Mouse (Mus musculus): ENCODE results near the gene Exosc6. TPM values are rescaled to one million over a fixed set of nuclear protein-coding genes. Genes with fewer than 3 reads are reported as not detected.
"Not testable (repeated sequence)": the region's sequence is repeated elsewhere in the genome, so short reads cannot be mapped to it uniquely, and the experiment has no call there.

Exosc6 gene
- not detected in 2 replicates for polyA plus RNA-seq (2015; fragmentation: Nextera tagmentation; extraction: Ambion mirVana)

DNA sequence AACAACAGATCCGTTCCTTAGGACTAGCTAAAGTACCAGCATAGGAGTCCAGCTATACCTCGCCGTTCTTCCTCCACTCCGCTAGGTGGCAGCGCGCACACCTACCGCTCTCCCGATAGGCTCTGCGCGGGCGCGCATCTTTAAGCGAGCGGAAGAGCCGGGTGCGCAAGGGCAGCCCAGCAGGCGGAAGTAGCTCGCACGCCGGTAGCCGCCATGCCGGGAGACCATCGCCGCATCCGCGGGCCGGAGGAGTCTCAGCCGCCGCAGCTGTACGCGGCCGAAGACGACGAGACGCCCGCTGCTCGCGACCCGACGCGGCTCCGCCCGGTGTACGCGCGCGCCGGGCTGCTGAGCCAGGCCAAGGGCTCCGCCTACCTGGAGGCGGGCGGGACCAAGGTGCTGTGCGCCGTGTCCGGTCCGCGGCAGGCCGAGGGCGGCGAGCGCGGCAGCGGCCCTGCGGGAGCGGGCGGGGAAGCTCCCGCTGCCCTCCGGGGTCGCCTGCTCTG lies at the start of gene Exosc6:
Gene Exosc6, plus strand, starts transcription at position 182 of the 506 bp plus-strand sequence.
- no peaks in the 10 kb centered on the region for H3K27me3 ChIP-seq
- no peaks in the 10 kb centered on the region for H3K9me3 ChIP-seq (replicated peaks)
- peaks cover 60% of the 10 kb centered on the region for H3K36me3 ChIP-seq (ENCODE audit: poor library complexity, severe bottlenecking)
- H3K4me2 ChIP-seq: peak within 1 kb of the TSS; percentile 98
- ATAC-seq: peak; percentile 98
- peak within 1 kb of the TSS; percentile 98 for H3K4me3 ChIP-seq
- peak within 1 kb of the TSS; percentile 92 for H3K9ac ChIP-seq
- H3K27ac ChIP-seq: peak within 1 kb of the TSS; percentile 70
- peaks cover 19% of the 10 kb centered on the region for H3K4me1 ChIP-seq
- under 1% methylated on average over 60 of the region's 68 CpGs for WGBS

DNA sequence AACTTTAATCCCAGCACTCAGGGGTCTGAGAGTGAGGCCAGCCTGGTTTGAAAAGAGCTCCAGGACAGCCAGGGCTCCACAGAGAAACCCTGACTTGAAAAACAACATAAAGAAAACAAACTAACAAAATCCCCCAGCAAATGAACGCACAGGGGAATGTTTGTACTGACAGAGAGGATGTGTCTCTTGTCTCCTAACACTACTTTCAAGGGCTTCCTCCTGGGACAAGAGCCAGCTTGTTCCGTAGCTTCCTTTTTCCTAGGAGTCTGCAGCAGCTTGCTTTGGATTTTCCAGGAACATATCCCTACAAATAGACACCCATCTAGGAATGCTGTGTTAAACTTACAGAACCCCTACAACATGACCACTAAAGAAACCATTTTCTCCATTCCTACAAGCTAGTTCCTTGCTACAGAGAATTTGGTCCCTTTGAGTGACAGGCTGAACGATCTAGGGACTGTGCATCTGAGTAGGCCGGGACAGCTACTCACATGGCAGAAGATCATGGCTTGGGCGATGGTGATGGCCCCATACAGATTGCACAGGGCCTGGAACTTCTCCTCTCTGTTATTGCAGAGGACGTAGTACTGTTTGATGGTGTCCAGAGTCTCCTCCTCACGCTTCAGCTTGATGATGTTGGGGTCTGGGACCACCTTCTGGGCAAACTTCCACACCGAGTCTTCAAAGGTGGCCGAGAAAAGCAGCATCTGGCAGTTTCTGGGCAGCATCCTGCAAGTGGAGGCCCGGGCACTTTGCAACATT lies 45.7 kb upstream of the Exosc6 start:
- WGBS: 93% methylated on average over 9 of the region's 10 CpGs
- H3K9me3 ChIP-seq (replicated peaks); ATAC-seq; H3K9ac ChIP-seq; H3K27me3 ChIP-seq; H3K4me1 ChIP-seq; H3K27ac ChIP-seq; H3K4me2 ChIP-seq; H3K4me3 ChIP-seq: not testable (repeated sequence)
- peaks cover 61% of the 10 kb centered on the region for H3K36me3 ChIP-seq (ENCODE audit: poor library complexity, severe bottlenecking)

DNA sequence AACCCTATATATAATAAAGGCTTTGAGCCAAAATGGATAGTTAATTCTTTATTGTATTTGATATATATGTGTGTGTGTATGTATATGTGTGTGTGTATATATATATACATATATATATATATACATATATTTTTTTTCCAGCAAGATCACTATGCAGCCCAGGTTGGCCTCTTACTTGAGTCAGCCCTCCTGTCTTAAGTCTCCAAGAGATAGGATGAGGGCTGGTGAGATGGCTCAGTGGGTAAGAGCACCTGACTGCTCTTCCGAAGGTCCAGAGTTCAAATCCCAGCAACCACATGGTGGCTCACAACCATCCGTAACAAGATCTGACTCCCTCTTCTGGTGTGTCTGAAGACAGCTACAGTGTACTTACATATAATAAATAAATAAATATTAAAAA lies 29.5 kb upstream of the Exosc6 start:
- H3K27me3 ChIP-seq: peaks cover 19% of the 10 kb centered on the region
- not testable (repeated sequence) for H3K36me3 ChIP-seq (ENCODE audit: poor library complexity, severe bottlenecking); H3K4me3 ChIP-seq; H3K9ac ChIP-seq; H3K4me2 ChIP-seq; H3K9me3 ChIP-seq (replicated peaks); H3K27ac ChIP-seq; ATAC-seq
- 94% methylated on average over 2 of the region's 2 CpGs for WGBS
- peaks cover 10% of the 10 kb centered on the region; the same call in 1 of the 2 replicates for H3K4me1 ChIP-seq

DNA sequence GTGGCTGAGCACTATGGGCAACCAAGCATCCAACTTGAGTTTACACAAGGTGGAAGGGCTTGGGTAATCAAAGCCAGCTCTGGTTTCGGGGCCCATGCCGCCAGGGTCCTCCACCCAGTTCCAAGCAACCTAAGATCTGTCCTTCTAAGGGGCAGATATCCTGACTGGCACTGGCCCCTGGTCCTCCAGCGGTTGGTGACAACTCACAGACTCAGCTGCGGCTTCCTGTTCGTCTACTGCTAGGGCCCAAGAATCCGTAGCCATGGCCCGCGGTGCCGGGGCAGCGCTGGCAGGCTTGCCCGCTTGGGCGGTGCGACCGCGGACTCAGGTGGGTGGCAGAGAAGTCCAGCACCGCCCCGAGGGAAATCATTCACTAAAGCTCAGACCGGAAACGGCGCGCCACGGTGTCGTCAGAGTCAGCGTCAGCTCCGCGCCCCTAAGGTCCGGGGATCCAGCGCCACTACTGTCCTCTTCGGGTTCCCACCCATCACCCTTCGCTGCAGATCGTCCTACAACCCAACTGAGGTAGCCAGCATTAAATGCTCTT lies 28.7 kb upstream of the Exosc6 start:
- Histone ChIP-seq H3K4me1 (peaks cover 10% of the 10 kb centered on the region; the same call in 1 of the 2 replicates), H3K27ac (no peak overlapping the region), H3K27me3 (peaks cover 22% of the 10 kb centered on the region), H3K36me3 (ENCODE audit: poor library complexity, severe bottlenecking) (no peaks in the 10 kb centered on the region), H3K9me3 (replicated peaks) (no peaks in the 10 kb centered on the region), H3K4me2 (peak overlapping the region; percentile 87), H3K9ac (peak overlapping the region; percentile 82), H3K4me3 (peak overlapping the region; percentile 79)
- ATAC-seq: peak; percentile 93
- WGBS: under 1% methylated on average over 31 of the region's 31 CpGs

DNA sequence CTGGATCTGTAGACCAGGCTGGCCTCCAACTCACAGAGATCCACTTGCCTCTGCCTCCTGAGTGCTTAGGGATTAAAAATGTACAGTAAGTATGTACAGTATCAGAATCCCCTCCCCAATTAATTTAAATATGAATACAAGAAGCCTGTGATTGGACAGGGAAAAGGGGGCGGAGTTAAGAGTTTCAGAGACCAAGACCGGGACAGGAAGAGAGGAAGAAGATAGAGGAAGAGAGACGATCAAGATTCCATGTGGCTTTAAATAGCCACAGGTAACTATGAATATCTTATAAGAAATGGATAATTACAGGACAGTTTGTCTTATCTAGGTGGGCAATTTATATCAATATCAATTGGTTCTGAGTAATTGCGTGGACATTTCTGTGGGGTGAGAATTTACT lies 26.6 kb upstream of the Exosc6 start:
- Histone ChIP-seq H3K9me3 (replicated peaks) (no peaks in the 10 kb centered on the region), H3K27ac (no peak overlapping the region), H3K4me1 (peaks cover 14% of the 10 kb centered on the region), H3K9ac (no peak overlapping the region), H3K4me2 (no peak overlapping the region), H3K4me3 (no peak overlapping the region), H3K36me3 (ENCODE audit: poor library complexity, severe bottlenecking) (no peaks in the 10 kb centered on the region), H3K27me3 (peaks cover 22% of the 10 kb centered on the region)
- no peak for ATAC-seq
- 68% methylated on average over 4 of the region's 4 CpGs for WGBS

DNA sequence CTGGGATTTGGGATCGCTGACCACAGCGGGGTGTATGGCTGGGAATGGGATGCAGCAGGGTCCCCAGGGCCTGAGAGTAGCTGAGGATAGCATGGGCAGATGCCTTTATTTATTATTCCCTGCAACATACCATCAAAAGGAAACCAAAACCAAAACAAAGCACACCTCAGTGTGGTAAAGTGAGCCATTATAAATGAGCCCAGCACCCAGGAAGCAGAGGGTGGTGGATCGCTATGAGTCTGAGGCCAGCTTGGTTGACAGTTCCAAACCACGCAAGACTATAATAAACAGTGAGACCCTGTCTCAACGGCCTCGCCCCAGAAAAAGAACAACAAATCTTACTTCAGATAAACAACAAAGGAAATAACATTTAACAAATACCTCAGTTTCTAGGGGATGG lies 26.1 kb upstream of the Exosc6 start:
- ATAC-seq: no peak
- H3K36me3 ChIP-seq (ENCODE audit: poor library complexity, severe bottlenecking): no peaks in the 10 kb centered on the region
- no peak overlapping the region for H3K4me3 ChIP-seq
- H3K27me3 ChIP-seq: peaks cover 22% of the 10 kb centered on the region
- H3K4me2 ChIP-seq: no peak overlapping the region
- no peak overlapping the region for H3K27ac ChIP-seq
- 88% methylated on average over 6 of the region's 6 CpGs for WGBS
- H3K9ac ChIP-seq: no peak overlapping the region
- H3K4me1 ChIP-seq: peaks cover 18% of the 10 kb centered on the region
- no peaks in the 10 kb centered on the region for H3K9me3 ChIP-seq (replicated peaks)

DNA sequence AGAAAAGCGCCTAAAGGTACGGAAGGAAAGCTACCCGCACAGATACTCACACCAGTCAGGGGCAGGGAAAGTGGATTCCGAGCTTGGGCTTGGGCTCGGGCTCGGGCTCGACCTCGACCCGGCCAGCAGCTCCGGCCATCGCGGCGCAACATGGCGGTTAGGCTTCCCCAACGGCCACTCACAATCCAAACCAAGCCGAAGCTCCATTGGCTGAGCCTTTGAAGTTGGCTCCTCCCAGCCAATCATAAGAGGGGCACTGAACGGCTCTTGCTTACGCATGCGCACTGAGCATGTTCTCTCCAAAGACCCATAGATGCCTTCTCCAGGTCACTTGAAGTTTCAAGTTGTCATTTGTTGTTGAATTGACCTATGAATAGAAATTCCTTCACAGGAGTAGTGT lies 24.6 kb upstream of the Exosc6 start, which contains the start of gene Ddx19b:
Gene Ddx19b, minus strand, starts transcription at position 180 of the 400 bp plus-strand sequence.
- Histone ChIP-seq H3K4me1 (peaks cover 28% of the 10 kb centered on the region), H3K9me3 (replicated peaks) (no peaks in the 10 kb centered on the region), H3K27ac (no peak within 1 kb of the TSS), H3K36me3 (ENCODE audit: poor library complexity, severe bottlenecking) (peaks cover 3% of the 10 kb centered on the region), H3K27me3 (peaks cover 22% of the 10 kb centered on the region), H3K4me3 (no peak within 1 kb of the TSS), H3K9ac (no peak within 1 kb of the TSS), H3K4me2 (no peak within 1 kb of the TSS)
- no peak for ATAC-seq
- 95% methylated on average over 19 of the region's 19 CpGs for WGBS

DNA sequence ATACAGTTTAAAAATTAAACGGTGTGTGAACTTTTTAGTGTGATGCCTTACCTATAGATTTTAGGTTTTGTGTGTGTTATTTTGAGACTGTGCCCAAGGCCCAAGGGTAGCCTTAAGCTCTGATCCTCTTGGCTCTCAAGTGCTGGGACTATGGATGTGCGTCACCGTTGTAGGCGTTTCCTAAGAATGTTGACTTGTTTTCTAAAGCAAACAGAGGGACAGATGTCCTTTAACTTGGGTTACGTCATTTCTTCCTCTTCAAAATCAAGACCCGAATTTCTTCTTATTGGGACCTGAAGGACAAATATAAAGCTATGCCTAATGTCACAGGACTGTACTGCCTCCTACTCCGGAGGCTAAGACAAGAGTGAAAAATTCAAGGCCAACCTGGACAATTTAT lies 23.2 kb upstream of the Exosc6 start, which contains the start of gene Aars:
Gene Aars, plus strand, starts transcription at position 229 of the 400 bp plus-strand sequence.
- 97% methylated on average over 7 of the region's 7 CpGs for WGBS

DNA sequence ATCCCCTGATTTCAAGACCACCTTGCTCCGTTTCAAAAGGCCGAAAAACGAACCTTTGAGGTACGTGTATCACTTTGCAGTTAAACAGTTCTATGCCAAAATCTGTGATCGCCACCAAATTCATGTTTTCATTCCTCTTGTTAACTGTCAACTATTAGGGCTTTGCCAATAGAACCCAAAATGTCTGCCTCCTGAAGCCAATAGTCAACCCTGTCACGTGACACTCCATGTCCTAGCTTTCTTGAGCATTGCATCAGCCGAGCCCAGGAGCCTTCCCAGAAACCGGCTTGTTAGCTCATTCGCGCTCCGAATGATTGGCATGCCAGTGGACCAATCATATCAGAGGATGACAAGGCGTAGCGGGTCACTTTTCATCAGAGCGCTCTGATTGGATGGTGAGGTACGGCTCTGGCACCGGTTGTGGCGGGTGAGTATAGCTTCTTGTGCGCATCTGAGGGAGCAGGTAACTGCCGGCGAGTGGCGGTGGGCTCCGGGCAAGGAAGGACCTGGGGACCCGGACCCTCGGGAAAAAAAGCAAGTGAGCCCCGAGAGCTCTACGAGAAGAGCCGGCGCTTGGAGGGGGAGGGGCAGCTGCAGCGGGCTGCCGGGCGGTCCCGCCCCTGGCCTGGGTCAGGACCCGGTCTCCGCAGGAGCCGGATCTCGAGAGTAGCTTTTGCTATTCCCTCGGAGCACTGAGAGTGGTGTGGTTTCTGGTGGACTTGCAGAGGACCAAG lies 22.5 kb upstream of the Exosc6 start:
- WGBS: 5% methylated on average over 37 of the region's 37 CpGs
- Histone ChIP-seq H3K27me3 (peaks cover 22% of the 10 kb centered on the region), H3K4me3 (peak overlapping the region; percentile 76), H3K4me2 (peak overlapping the region; percentile 65), H3K4me1 (peaks cover 18% of the 10 kb centered on the region), H3K9me3 (replicated peaks) (no peaks in the 10 kb centered on the region), H3K36me3 (ENCODE audit: poor library complexity, severe bottlenecking) (peaks cover 21% of the 10 kb centered on the region), H3K9ac (peak overlapping the region; percentile 83), H3K27ac (peak overlapping the region; percentile 64)
- ATAC-seq: peak; percentile 100

More for the DNA sequence above, 23.2 kb upstream of the Exosc6 start, which contains the start of gene Aars:
- Histone ChIP-seq H3K36me3 (ENCODE audit: poor library complexity, severe bottlenecking) (peaks cover 14% of the 10 kb centered on the region), H3K4me1 (peaks cover 23% of the 10 kb centered on the region), H3K27ac (peak within 1 kb of the TSS; percentile 64), H3K9me3 (replicated peaks) (no peaks in the 10 kb centered on the region), H3K4me2 (peak within 1 kb of the TSS; percentile 65), H3K4me3 (peak within 1 kb of the TSS; percentile 76), H3K9ac (peak within 1 kb of the TSS; percentile 83), H3K27me3 (peaks cover 22% of the 10 kb centered on the region)
- ATAC-seq: no peak

DNA sequence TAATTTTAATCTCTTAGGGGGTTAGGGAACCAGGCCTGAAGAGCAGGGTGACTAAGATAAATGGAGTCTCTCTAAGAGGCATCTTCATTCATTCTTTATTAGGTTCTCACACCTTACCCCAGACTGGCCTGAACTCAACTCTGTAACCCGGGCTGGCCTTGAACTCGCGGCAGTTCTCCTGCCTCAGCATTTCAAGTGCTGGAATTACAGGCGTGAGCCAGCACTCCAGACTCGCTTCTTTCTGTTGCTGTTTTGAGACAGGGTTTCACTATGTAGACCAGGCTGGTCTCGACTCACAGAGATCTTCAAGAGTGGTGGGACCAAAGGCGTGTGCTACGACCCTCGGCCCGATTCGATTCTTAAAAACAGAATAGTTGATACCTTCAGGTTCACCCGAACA lies 21.9 kb upstream of the Exosc6 start:
- peaks cover 18% of the 10 kb centered on the region for H3K4me1 ChIP-seq
- H3K9ac ChIP-seq: peak overlapping the region; percentile 83
- WGBS: 19% methylated on average over 12 of the region's 12 CpGs
- peak overlapping the region; percentile 65 for H3K4me2 ChIP-seq
- ATAC-seq: no peak; the same call in 1 of the 2 replicates
- H3K27ac ChIP-seq: peak overlapping the region; percentile 64
- peaks cover 22% of the 10 kb centered on the region for H3K27me3 ChIP-seq
- peaks cover 27% of the 10 kb centered on the region for H3K36me3 ChIP-seq (ENCODE audit: poor library complexity, severe bottlenecking)
- peak overlapping the region; percentile 76 for H3K4me3 ChIP-seq
- no peaks in the 10 kb centered on the region for H3K9me3 ChIP-seq (replicated peaks)

DNA sequence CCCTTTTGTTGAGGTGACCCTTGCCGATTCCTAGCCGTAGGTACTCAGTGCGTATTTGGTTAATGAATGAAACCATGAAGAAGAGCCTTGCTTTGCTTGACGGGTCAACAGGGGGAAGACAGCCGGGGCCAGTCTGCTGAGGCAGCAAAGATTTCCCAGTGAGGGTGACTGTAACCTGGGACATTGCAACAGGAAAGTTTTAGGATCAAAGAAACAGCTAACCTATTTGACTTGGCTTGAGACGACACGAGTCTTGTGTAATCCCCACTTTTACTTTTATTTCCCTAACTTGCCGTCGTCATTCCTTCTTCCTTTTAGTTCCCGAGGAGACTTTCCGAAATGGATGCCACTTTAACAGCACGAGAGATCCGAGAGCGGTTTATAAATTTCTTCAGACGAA lies 19.5 kb upstream of the Exosc6 start:
- WGBS: 94% methylated on average over 15 of the region's 15 CpGs
- no peak overlapping the region for H3K4me2 ChIP-seq
- no peak overlapping the region for H3K9ac ChIP-seq
- H3K36me3 ChIP-seq (ENCODE audit: poor library complexity, severe bottlenecking): peaks cover 49% of the 10 kb centered on the region
- no peak for ATAC-seq
- no peak overlapping the region for H3K4me3 ChIP-seq
- H3K9me3 ChIP-seq (replicated peaks): no peaks in the 10 kb centered on the region
- H3K27me3 ChIP-seq: peaks cover 3% of the 10 kb centered on the region
- H3K27ac ChIP-seq: no peak overlapping the region
- peaks cover 18% of the 10 kb centered on the region for H3K4me1 ChIP-seq

DNA sequence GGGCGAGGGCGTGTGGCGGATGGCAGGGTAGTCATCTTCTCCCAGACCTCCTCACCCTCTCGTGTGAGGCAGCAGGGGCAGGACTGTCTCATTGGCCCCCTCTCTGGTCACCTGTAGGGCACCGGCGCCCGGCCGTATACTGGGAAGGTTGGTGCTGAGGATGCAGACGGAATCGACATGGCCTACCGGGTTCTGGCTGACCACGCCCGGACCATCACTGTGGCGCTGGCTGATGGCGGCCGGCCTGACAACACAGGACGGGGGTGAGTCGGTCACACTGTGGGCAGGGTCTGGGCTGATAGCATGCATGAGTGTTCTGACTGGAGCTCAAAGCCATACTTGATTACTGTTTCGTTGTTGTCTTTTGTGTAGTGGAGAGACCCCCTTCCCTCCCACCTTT lies 13.6 kb upstream of the Exosc6 start:
- ATAC-seq: no peak
- WGBS: 96% methylated on average over 19 of the region's 19 CpGs

More for the DNA sequence above, 13.6 kb upstream of the Exosc6 start:
- Histone ChIP-seq H3K27me3 (no peaks in the 10 kb centered on the region), H3K4me1 (no peaks in the 10 kb centered on the region), H3K36me3 (ENCODE audit: poor library complexity, severe bottlenecking) (peaks cover 98% of the 10 kb centered on the region), H3K4me2 (no peak overlapping the region), H3K9me3 (replicated peaks) (no peaks in the 10 kb centered on the region), H3K9ac (no peak overlapping the region), H3K27ac (no peak overlapping the region), H3K4me3 (no peak overlapping the region)

Measured in forebrain, embryonic 13.5 days (tissue).